Mouse (Mus musculus): Measurements from ENCODE around the gene C87499. TPM values are rescaled to one million over a fixed set of nuclear protein-coding genes. Genes with fewer than 3 reads are reported as not detected.

Gene C87499
- not detected in 2 replicates for polyA plus RNA-seq (2012)

GRCm38 (mm10) chr4:88634311-88634710, at the start of gene C87499:
Gene C87499, minus strand, starts transcription at chr4:88634411.
- no peak for TF ChIP-seq GATA1 (IDR thresholded peaks at IDR 0.05; ENCODE audit: low read length)

GRCm38 (mm10) chr4:88683812-88684211, 49.6 kb upstream of the C87499 start, which contains the start of gene Ifna2:
Gene Ifna2, minus strand, starts transcription at chr4:88683912.
- no peak for TF ChIP-seq GATA1 (IDR thresholded peaks at IDR 0.05; ENCODE audit: low read length)

GRCm38 (mm10) chr4:88681353-88681752, 47.1 kb upstream of the C87499 start:
- no peak for TF ChIP-seq GATA1 (IDR thresholded peaks at IDR 0.05; ENCODE audit: low read length)

GRCm38 (mm10) chr4:88680362-88680761, 46.2 kb upstream of the C87499 start:
- no peak for TF ChIP-seq GATA1 (IDR thresholded peaks at IDR 0.05; ENCODE audit: low read length)

GRCm38 (mm10) chr4:88676824-88677223, 42.6 kb upstream of the C87499 start, which contains the start of gene Ifna16:
Gene Ifna16, minus strand, starts transcription at chr4:88676924.
- no peak for TF ChIP-seq GATA1 (IDR thresholded peaks at IDR 0.05; ENCODE audit: low read length)

GRCm38 (mm10) chr4:88655461-88655860, 21.2 kb upstream of the C87499 start:
- TF ChIP-seq GATA1 (IDR thresholded peaks at IDR 0.05; ENCODE audit: low read length), result no peak

GRCm38 (mm10) chr4:88653644-88654043, 19.4 kb upstream of the C87499 start:
- no peak for TF ChIP-seq GATA1 (IDR thresholded peaks at IDR 0.05; ENCODE audit: low read length)

- no peak for TF ChIP-seq GATA1 (IDR thresholded peaks at IDR 0.05; ENCODE audit: low read length)
Measured at GRCm38 (mm10) chr4:88644359-88644758, 10.1 kb upstream of the C87499 start, which contains the start of gene Ifna13. Gene Ifna13, minus strand, starts transcription at chr4:88644459.

- TF ChIP-seq GATA1 (IDR thresholded peaks at IDR 0.05; ENCODE audit: low read length), result no peak
Measured at GRCm38 (mm10) chr4:88642526-88642925, 8.3 kb upstream of the C87499 start.

GRCm38 (mm10) chr4:88641077-88641831, 7.0 kb upstream of the C87499 start:
- TF ChIP-seq GATA1 (IDR thresholded peaks at IDR 0.05; ENCODE audit: low read length), result no peak

- no peak for TF ChIP-seq GATA1 (IDR thresholded peaks at IDR 0.05; ENCODE audit: low read length)
Measured at GRCm38 (mm10) chr4:88640704-88641076, 6.5 kb upstream of the C87499 start.

GRCm38 (mm10) chr4:88603276-88603675, 30.9 kb downstream of the C87499 start, which contains the start of gene Ifna12:
Gene Ifna12, minus strand, starts transcription at chr4:88603376.
- TF ChIP-seq GATA1 (IDR thresholded peaks at IDR 0.05; ENCODE audit: low read length), result no peak

- no peak for TF ChIP-seq GATA1 (IDR thresholded peaks at IDR 0.05; ENCODE audit: low read length)
Measured at GRCm38 (mm10) chr4:88592285-88592684, 41.9 kb downstream of the C87499 start, which contains the start of gene Ifna9. Gene Ifna9, minus strand, starts transcription at chr4:88592385.

Other genes with a start within 250 kb of the C87499 start
- not detected in 2 replicates for gene Hacd4, start 195.5 kb downstream of the C87499 start, polyA plus RNA-seq (2012)
- not detected in 2 replicates for gene Ifnb1, start 111.6 kb downstream of the C87499 start, polyA plus RNA-seq (2012)
- not detected in 2 replicates for gene Ifna15, start 76.2 kb downstream of the C87499 start, polyA plus RNA-seq (2012)
- not detected in 2 replicates for gene Ifna14, start 62.6 kb downstream of the C87499 start, polyA plus RNA-seq (2012)
- not detected in 2 replicates for gene Ifna9, start 42.0 kb downstream of the C87499 start, polyA plus RNA-seq (2012)
- gene Ifna12, start 31.0 kb downstream of the C87499 start, polyA plus RNA-seq (2012), result not detected in 2 replicates
- gene Ifna13, start 10.0 kb upstream of the C87499 start, polyA plus RNA-seq (2012), result not detected in 2 replicates
- gene Ifna16, start 42.5 kb upstream of the C87499 start, polyA plus RNA-seq (2012), result not detected in 2 replicates
- gene Ifna2, start 49.5 kb upstream of the C87499 start, polyA plus RNA-seq (2012), result not detected in 2 replicates
- not detected in 2 replicates for gene Ifnab, start 56.9 kb upstream of the C87499 start, polyA plus RNA-seq (2012)
- gene Gm26566, start 87.4 kb upstream of the C87499 start, polyA plus RNA-seq (2012), result not detected in 2 replicates
- gene Klhl9, start 88.1 kb upstream of the C87499 start, polyA plus RNA-seq (2012), result 6.4 and 7.6 TPM in 2 replicates
- not detected in 2 replicates for gene Gm13271, start 120.5 kb upstream of the C87499 start, polyA plus RNA-seq (2012)
- not detected in 2 replicates for gene Gm13283, start 125.7 kb upstream of the C87499 start, polyA plus RNA-seq (2012)
- gene Gm13290, start 139.4 kb upstream of the C87499 start, polyA plus RNA-seq (2012), result not detected in 2 replicates
- not detected in 2 replicates for gene Gm13289, start 142.5 kb upstream of the C87499 start, polyA plus RNA-seq (2012)
- gene Gm13272, start 145.4 kb upstream of the C87499 start, polyA plus RNA-seq (2012), result not detected in 2 replicates
- not detected in 2 replicates for gene Ifnz, start 147.7 kb upstream of the C87499 start, polyA plus RNA-seq (2012)
- not detected in 2 replicates for gene Gm13276, start 151.3 kb upstream of the C87499 start, polyA plus RNA-seq (2012)
- gene Gm13277, start 154.2 kb upstream of the C87499 start, polyA plus RNA-seq (2012), result not detected in 2 replicates
- not detected in 2 replicates for gene Gm13278, start 157.1 kb upstream of the C87499 start, polyA plus RNA-seq (2012)
- gene Gm13275, start 160.1 kb upstream of the C87499 start, polyA plus RNA-seq (2012), result not detected in 2 replicates
- not detected in 2 replicates for gene Gm13279, start 163.0 kb upstream of the C87499 start, polyA plus RNA-seq (2012)
- not detected in 2 replicates for gene Gm13285, start 165.3 kb upstream of the C87499 start, polyA plus RNA-seq (2012)
- gene Gm13287, start 168.8 kb upstream of the C87499 start, polyA plus RNA-seq (2012), result not detected in 2 replicates
- not detected in 2 replicates for gene Gm13288, start 171.1 kb upstream of the C87499 start, polyA plus RNA-seq (2012)
- gene Ifna7, start 181.8 kb upstream of the C87499 start, polyA plus RNA-seq (2012), result not detected in 2 replicates
- gene Ifna11, start 185.5 kb upstream of the C87499 start, polyA plus RNA-seq (2012), result not detected in 2 replicates
- gene Ifna6, start 193.0 kb upstream of the C87499 start, polyA plus RNA-seq (2012), result not detected in 2 replicates
- not detected in 2 replicates for gene Ifna5, start 201.1 kb upstream of the C87499 start, polyA plus RNA-seq (2012)
- not detected in 2 replicates for gene Ifna4, start 207.4 kb upstream of the C87499 start, polyA plus RNA-seq (2012)
- not detected in 2 replicates for gene Ifna1, start 215.7 kb upstream of the C87499 start, polyA plus RNA-seq (2012)
- not detected in 2 replicates for gene Ifne, start 245.8 kb upstream of the C87499 start, polyA plus RNA-seq (2012)